Mouse (Mus musculus): Measurements from ENCODE around the gene Rhoa.

DNA sequence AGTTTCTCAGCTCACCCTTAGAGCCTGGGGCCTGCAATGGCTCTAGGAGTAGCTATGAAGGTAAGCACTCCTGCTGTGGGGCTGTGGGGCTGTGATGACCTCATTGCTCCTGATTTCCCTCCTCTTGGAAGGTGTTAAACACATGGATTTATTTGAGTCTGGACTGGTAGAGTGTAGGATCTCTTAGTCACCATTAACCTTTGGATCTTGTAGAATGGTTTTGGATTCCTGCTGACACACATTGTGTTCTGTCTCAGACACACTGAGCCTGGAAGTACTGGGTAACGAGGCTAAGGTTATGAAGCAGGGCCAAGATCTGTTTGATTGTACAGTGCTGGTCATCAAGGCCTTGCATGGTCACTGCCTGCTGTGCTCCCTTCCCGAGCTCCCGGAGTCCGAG lies 73.4 kb downstream of the Rhoa start:
- TF ChIP-seq CTCF (IDR thresholded peaks at IDR 0.05; ENCODE audit: low read depth, low read length) (no peak), TAL1 (conservative IDR thresholded peaks at IDR 0.05; ENCODE audit: low read depth, low read length) (no peak), POLR2AphosphoS5 (IDR thresholded peaks at IDR 0.05; ENCODE audit: insufficient replicate concordance, low read depth, low read length) (no peak), GATA1 (IDR thresholded peaks at IDR 0.05; ENCODE audit: borderline replicate concordance, low read length) (no peak)
